Mouse (Mus musculus): ENCODE data around the gene Sp2. TPM values are rescaled to one million over a fixed set of nuclear protein-coding genes. Genes with fewer than 3 reads are reported as not detected.

Gene Sp2
- polyA plus RNA-seq, 1 experiment from 2014 or later = 14.4 TPM

GRCm38 (mm10) chr11:97021121-97021765, 38.5 kb upstream of the Sp2 start:
- Histone ChIP-seq H3K27ac (no peak overlapping the region), H3K4me3 (replicated peaks; ENCODE audit: low read length) (peak overlapping the region; percentile 46; the same call in 1 of the 2 replicates), H3K9me3 (ENCODE audit: control insufficient read depth, low read length) (no peaks in the 10 kb centered on the region), H3K4me1 (replicated peaks; ENCODE audit: control insufficient read depth, insufficient read depth, low read length) (peaks cover 12% of the 10 kb centered on the region; the same call in 1 of the 2 replicates), H3K36me3 (replicated peaks; ENCODE audit: control insufficient read depth, insufficient read depth) (no peaks in the 10 kb centered on the region), H3K27me3 (ENCODE audit: control insufficient read depth, insufficient read depth, low read length) (peaks cover 92% of the 10 kb centered on the region), H3K4me2 (replicated peaks) (peak overlapping the region; percentile 73), H3K9ac (no peak overlapping the region)
- ATAC-seq (ENCODE audit: low FRiP score) (no peak), DNase-seq (ENCODE audit: low spot score) (no peak)
- WGBS = under 1% methylated on average over 26 of the region's 27 CpGs

DNA sequence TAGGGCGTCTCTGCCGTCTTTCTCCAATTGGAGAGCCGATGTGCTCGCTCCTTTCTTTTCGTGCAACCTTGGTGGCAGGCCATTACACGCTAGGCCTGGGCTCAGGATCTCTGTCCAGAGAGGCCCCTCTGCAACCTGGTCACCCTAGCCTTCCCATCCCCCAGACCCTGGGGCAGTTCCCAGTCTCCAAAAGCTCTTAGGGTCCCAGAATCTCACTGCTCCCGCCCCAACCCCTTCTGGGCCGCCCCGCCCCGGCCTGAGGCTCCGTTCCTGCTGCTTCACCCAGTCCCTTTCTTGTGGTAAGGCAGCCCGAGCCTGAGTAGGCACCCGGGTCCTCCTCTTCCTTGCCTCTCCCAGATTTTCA, 36.6 kb upstream of the Sp2 start:
- DNase-seq (ENCODE audit: low spot score) (no peak), ATAC-seq (ENCODE audit: low FRiP score) (no peak)
- H3K9me3 ChIP-seq (ENCODE audit: control insufficient read depth, low read length) = no peaks in the 10 kb centered on the region
- H3K9ac ChIP-seq = no peak overlapping the region
- H3K27me3 ChIP-seq (ENCODE audit: control insufficient read depth, insufficient read depth, low read length) = peaks cover 95% of the 10 kb centered on the region
- H3K36me3 ChIP-seq (replicated peaks; ENCODE audit: control insufficient read depth, insufficient read depth) = no peaks in the 10 kb centered on the region
- no peak overlapping the region for H3K27ac ChIP-seq
- H3K4me3 ChIP-seq (replicated peaks; ENCODE audit: low read length) = no peak overlapping the region
- 3% methylated on average over 13 of the region's 13 CpGs for WGBS
- H3K4me2 ChIP-seq (replicated peaks) = no peak overlapping the region
- H3K4me1 ChIP-seq (replicated peaks; ENCODE audit: control insufficient read depth, insufficient read depth, low read length) = peaks cover 12% of the 10 kb centered on the region; the same call in 1 of the 2 replicates

DNA sequence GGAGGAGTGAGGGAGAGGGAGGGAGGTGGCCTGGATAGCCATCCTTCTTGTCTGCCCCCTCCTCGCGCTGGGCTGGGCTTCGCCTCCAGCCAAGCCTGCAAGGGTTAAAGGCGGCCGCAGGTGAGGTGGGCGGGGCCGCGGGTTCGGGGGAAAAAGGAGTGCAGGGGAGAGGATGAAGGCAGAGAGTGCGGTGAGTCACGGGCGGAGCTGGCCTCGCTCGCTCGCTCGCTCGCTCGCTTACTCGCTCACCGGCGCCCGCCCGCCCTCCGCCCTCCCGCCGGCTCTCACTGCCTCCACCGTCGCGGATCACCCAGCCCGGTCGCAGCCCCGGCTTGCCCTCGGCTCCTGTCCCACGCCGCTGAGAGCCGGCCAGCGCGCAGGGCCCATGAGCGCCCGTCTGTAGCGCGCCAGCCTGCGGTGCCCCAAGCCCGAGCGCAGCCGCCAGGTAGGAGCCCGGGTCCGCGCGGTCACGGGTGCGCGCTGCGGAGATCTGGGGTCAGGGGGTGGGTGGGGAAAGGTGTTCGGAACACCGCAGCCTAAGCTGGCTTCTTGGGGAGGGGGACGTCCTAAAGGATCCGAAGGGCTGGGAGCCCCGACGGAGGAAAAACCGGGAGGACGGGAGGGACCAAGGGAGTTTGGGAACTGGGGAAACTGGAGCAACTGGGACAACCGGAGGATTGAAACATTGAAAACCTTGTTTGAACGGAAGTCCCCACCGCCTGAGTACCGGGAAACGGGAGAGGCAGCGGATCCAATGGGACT, 36.0 kb upstream of the Sp2 start:
- DNase-seq (ENCODE audit: low spot score) = no peak
- Histone ChIP-seq H3K4me3 (replicated peaks; ENCODE audit: low read length) (peak overlapping the region; percentile 27), H3K9ac (no peak overlapping the region), H3K27me3 (ENCODE audit: control insufficient read depth, insufficient read depth, low read length) (peaks cover 95% of the 10 kb centered on the region), H3K9me3 (ENCODE audit: control insufficient read depth, low read length) (no peaks in the 10 kb centered on the region), H3K4me1 (replicated peaks; ENCODE audit: control insufficient read depth, insufficient read depth, low read length) (peaks cover 12% of the 10 kb centered on the region; the same call in 1 of the 2 replicates), H3K4me2 (replicated peaks) (peak overlapping the region; percentile 47), H3K36me3 (replicated peaks; ENCODE audit: control insufficient read depth, insufficient read depth) (no peaks in the 10 kb centered on the region), H3K27ac (no peak overlapping the region)
- no peak for ATAC-seq (ENCODE audit: low FRiP score)
- under 1% methylated on average over 54 of the region's 68 CpGs for WGBS

GRCm38 (mm10) chr11:97017696-97018582, 35.2 kb upstream of the Sp2 start:
- Histone ChIP-seq H3K9ac (no peak overlapping the region), H3K4me2 (replicated peaks) (peak overlapping the region; percentile 47), H3K9me3 (ENCODE audit: control insufficient read depth, low read length) (no peaks in the 10 kb centered on the region), H3K36me3 (replicated peaks; ENCODE audit: control insufficient read depth, insufficient read depth) (no peaks in the 10 kb centered on the region), H3K27me3 (ENCODE audit: control insufficient read depth, insufficient read depth, low read length) (peaks cover 87% of the 10 kb centered on the region), H3K4me3 (replicated peaks; ENCODE audit: low read length) (peak overlapping the region; percentile 27), H3K4me1 (replicated peaks; ENCODE audit: control insufficient read depth, insufficient read depth, low read length) (peaks cover 12% of the 10 kb centered on the region; the same call in 1 of the 2 replicates), H3K27ac (no peak overlapping the region)
- 2% methylated on average over 36 of the region's 36 CpGs for WGBS
- no peak for ATAC-seq (ENCODE audit: low FRiP score)
- DNase-seq (ENCODE audit: low spot score) = no peak

- Histone ChIP-seq H3K4me2 (replicated peaks) (no peak within 1 kb of the TSS), H3K27ac (no peak within 1 kb of the TSS), H3K27me3 (ENCODE audit: control insufficient read depth, insufficient read depth, low read length) (peaks cover 41% of the 10 kb centered on the region), H3K9ac (no peak within 1 kb of the TSS), H3K4me1 (replicated peaks; ENCODE audit: control insufficient read depth, insufficient read depth, low read length) (no peaks in the 10 kb centered on the region), H3K36me3 (replicated peaks; ENCODE audit: control insufficient read depth, insufficient read depth) (no peaks in the 10 kb centered on the region), H3K9me3 (ENCODE audit: control insufficient read depth, low read length) (no peaks in the 10 kb centered on the region), H3K4me3 (replicated peaks; ENCODE audit: low read length) (no peak within 1 kb of the TSS)
- DNase-seq (ENCODE audit: low spot score) (no peak), ATAC-seq (ENCODE audit: low FRiP score) (no peak)
- WGBS = 32% methylated on average over 7 of the region's 8 CpGs
Measured at GRCm38 (mm10) chr11:97013121-97013670, 30.4 kb upstream of the Sp2 start, which contains the start of gene Sp6. Gene Sp6 (plus strand): TSS chr11:97013394.

- H3K27me3 ChIP-seq (ENCODE audit: control insufficient read depth, insufficient read depth, low read length) = peaks cover 7% of the 10 kb centered on the region; the same call in 1 of the 2 replicates
- no peak overlapping the region for H3K9ac ChIP-seq
- H3K9me3 ChIP-seq (ENCODE audit: control insufficient read depth, low read length) = no peaks in the 10 kb centered on the region
- no peak for ATAC-seq (ENCODE audit: low FRiP score)
- H3K27ac ChIP-seq = no peak overlapping the region
- WGBS = 54% methylated on average over 8 of the region's 8 CpGs
- no peak overlapping the region for H3K4me2 ChIP-seq (replicated peaks)
- H3K36me3 ChIP-seq (replicated peaks; ENCODE audit: control insufficient read depth, insufficient read depth) = no peaks in the 10 kb centered on the region
- DNase-seq (ENCODE audit: low spot score) = no peak
- no peak overlapping the region for H3K4me3 ChIP-seq (replicated peaks; ENCODE audit: low read length)
- H3K4me1 ChIP-seq (replicated peaks; ENCODE audit: control insufficient read depth, insufficient read depth, low read length) = no peaks in the 10 kb centered on the region
Measured at GRCm38 (mm10) chr11:97009198-97009790, 26.5 kb upstream of the Sp2 start.

DNA sequence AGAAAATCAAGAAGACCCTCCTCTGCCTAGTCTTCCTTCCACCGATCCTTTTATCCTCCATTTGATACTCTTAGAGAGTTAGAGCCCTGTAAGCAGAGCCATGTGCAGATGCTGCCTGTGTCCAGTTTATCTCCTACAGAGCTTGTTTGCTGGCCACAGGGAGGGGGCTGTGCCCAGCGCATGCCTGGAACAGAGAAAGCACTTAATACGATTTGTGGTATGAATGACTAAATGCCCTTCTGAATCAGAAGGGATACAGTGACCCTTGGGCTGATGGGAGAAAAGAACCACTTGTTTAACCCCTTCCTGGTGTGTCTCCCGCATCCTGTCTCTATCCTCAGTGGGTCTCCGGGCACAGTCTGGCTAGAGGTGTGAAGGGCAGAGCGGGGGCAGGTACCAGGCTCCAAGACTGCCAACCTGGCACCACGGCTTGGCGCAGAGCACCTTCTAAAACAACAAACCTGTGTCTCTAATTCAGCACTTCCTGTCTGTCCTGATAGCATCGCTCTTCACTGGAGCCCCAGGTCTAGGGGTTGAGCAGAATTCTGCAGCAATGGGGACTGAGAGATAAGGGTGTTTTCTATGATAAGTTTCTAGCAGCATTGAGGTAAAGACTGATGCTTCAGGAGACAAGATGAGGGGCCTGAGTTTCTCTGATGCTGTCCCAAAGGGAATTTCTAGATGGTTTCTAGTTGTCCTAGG, 24.5 kb upstream of the Sp2 start:
- ATAC-seq (ENCODE audit: low FRiP score) = no peak
- Histone ChIP-seq H3K27me3 (ENCODE audit: control insufficient read depth, insufficient read depth, low read length) (0 out of 2 replicates have a peak, but pooled peaks cover 5% of the 10 kb centered on the region), H3K4me1 (replicated peaks; ENCODE audit: control insufficient read depth, insufficient read depth, low read length) (no peaks in the 10 kb centered on the region), H3K4me2 (replicated peaks) (no peak overlapping the region), H3K27ac (no peak overlapping the region), H3K9ac (no peak overlapping the region), H3K9me3 (ENCODE audit: control insufficient read depth, low read length) (no peaks in the 10 kb centered on the region), H3K36me3 (replicated peaks; ENCODE audit: control insufficient read depth, insufficient read depth) (no peaks in the 10 kb centered on the region), H3K4me3 (replicated peaks; ENCODE audit: low read length) (no peak overlapping the region)
- 78% methylated on average over 9 of the region's 9 CpGs for WGBS
- DNase-seq (ENCODE audit: low spot score) = no peak

DNA sequence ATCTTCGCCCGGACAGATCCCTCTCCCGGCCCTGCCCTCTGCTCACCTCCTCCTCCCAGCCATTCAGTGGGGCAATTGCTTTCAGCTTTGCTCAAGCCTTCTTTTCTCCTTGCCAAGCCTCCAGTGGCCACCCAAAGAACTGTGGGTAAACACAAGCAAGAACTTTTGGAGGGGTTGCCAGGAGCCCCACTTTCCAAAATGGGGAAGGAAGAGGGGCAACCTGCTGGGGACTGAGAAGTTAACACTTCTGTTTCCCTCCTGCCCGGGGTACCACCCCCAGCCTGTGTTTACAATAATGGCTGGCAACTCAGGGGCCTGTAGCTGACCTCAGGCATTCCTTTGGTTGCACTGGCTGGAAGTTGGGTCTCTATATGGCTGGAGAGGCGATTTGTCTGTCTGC, 20.4 kb upstream of the Sp2 start:
- no peak overlapping the region for H3K4me3 ChIP-seq (replicated peaks; ENCODE audit: low read length)
- no peaks in the 10 kb centered on the region for H3K36me3 ChIP-seq (replicated peaks; ENCODE audit: control insufficient read depth, insufficient read depth)
- DNase-seq (ENCODE audit: low spot score) (no peak), ATAC-seq (ENCODE audit: low FRiP score) (no peak)
- 0 out of 2 replicates have a peak, but pooled peaks cover 5% of the 10 kb centered on the region for H3K27me3 ChIP-seq (ENCODE audit: control insufficient read depth, insufficient read depth, low read length)
- no peaks in the 10 kb centered on the region for H3K9me3 ChIP-seq (ENCODE audit: control insufficient read depth, low read length)
- no peaks in the 10 kb centered on the region for H3K4me1 ChIP-seq (replicated peaks; ENCODE audit: control insufficient read depth, insufficient read depth, low read length)
- no peak overlapping the region for H3K4me2 ChIP-seq (replicated peaks)
- no peak overlapping the region for H3K27ac ChIP-seq
- no peak overlapping the region for H3K9ac ChIP-seq
- 24% methylated on average over 5 of the region's 5 CpGs for WGBS
